Mouse (Mus musculus) embryo, embryonic 10.5 days (tissue): ENCODE data around the gene Nfatc2.

Experiments used
- DNase-seq: peaks from one replicate; pipeline ENCODE4 v3.0.0-alpha.2; 2015; ENCODE audit warnings: low spot score

Gene Nfatc2

GRCm38 (mm10) chr2:168577381-168577780 is 24.1 kb downstream of the Nfatc2 start:
- DNase-seq = no peak

- DNase-seq = no peak
Observed at GRCm38 (mm10) chr2:168575834-168576233, 25.6 kb downstream of the Nfatc2 start.

- no peak for DNase-seq
Observed at GRCm38 (mm10) chr2:168574934-168575333, 26.5 kb downstream of the Nfatc2 start.

- no peak for DNase-seq
Observed at GRCm38 (mm10) chr2:168573866-168574265, 27.6 kb downstream of the Nfatc2 start.

GRCm38 (mm10) chr2:168571241-168571640 is 30.2 kb downstream of the Nfatc2 start:
- DNase-seq = no peak

GRCm38 (mm10) chr2:168565538-168566253 is 35.8 kb downstream of the Nfatc2 start:
- DNase-seq = no peak

- DNase-seq = no peak
Observed at GRCm38 (mm10) chr2:168563184-168563583, 38.3 kb downstream of the Nfatc2 start.

GRCm38 (mm10) chr2:168557035-168557434 is 44.4 kb downstream of the Nfatc2 start:
- DNase-seq = no peak

GRCm38 (mm10) chr2:168555897-168556670 is 45.4 kb downstream of the Nfatc2 start:
- no peak for DNase-seq

- DNase-seq = peak; percentile 46
Observed at GRCm38 (mm10) chr2:168553541-168553961, 47.9 kb downstream of the Nfatc2 start.

GRCm38 (mm10) chr2:168552405-168552804 is 49.1 kb downstream of the Nfatc2 start:
- no peak for DNase-seq

GRCm38 (mm10) chr2:168551218-168551617 is 50.2 kb downstream of the Nfatc2 start:
- no peak for DNase-seq

- no peak for DNase-seq
Observed at GRCm38 (mm10) chr2:168549326-168549725, 52.1 kb downstream of the Nfatc2 start.

GRCm38 (mm10) chr2:168548008-168548407 is 53.4 kb downstream of the Nfatc2 start:
- DNase-seq = no peak

GRCm38 (mm10) chr2:168545901-168546557 is 55.4 kb downstream of the Nfatc2 start:
- DNase-seq = no peak

GRCm38 (mm10) chr2:168544102-168544501 is 57.4 kb downstream of the Nfatc2 start:
- DNase-seq = no peak

- DNase-seq = no peak
Observed at GRCm38 (mm10) chr2:168543026-168543425, 58.4 kb downstream of the Nfatc2 start.

GRCm38 (mm10) chr2:168541223-168541622 is 60.2 kb downstream of the Nfatc2 start:
- no peak for DNase-seq

GRCm38 (mm10) chr2:168539594-168540222 is 61.7 kb downstream of the Nfatc2 start:
- DNase-seq = no peak

GRCm38 (mm10) chr2:168539026-168539425 is 62.4 kb downstream of the Nfatc2 start:
- no peak for DNase-seq

- DNase-seq = no peak
Observed at GRCm38 (mm10) chr2:168532061-168532833, 69.2 kb downstream of the Nfatc2 start.

- DNase-seq = no peak
Observed at GRCm38 (mm10) chr2:168528551-168528950, 72.9 kb downstream of the Nfatc2 start.
